Mouse (Mus musculus): Measurements from ENCODE around the gene Epha1. TPM values are rescaled to one million over a fixed set of nuclear protein-coding genes. Genes with fewer than 3 reads are reported as not detected.

The Epha1 gene
- polyA plus RNA-seq, 1 experiment from 2014 or later, result 1.4 TPM

GRCm38 (mm10) chr6:42354076-42355019 lies 18.7 kb downstream of the Epha1 start:
- no peaks in the 10 kb centered on the region for H3K9me3 ChIP-seq (ENCODE audit: control insufficient read depth, low read length)
- DNase-seq (ENCODE audit: low spot score) (no peak), ATAC-seq (replicated peaks; ENCODE audit: low FRiP score) (no peak)
- H3K4me1 ChIP-seq (replicated peaks; ENCODE audit: control insufficient read depth, insufficient read depth, low read length), result peaks cover 48% of the 10 kb centered on the region
- H3K27ac ChIP-seq (ENCODE audit: low read depth, low read length), result peak overlapping the region; percentile 66; the same call in 1 of the 2 replicates
- H3K4me2 ChIP-seq, result peak overlapping the region; percentile 90
- no peak overlapping the region; the same call in 1 of the 2 replicates for H3K4me3 ChIP-seq (ENCODE audit: low read depth, low read length)
- H3K9ac ChIP-seq (ENCODE audit: low read depth, low read length), result no peak overlapping the region
- H3K27me3 ChIP-seq (replicated peaks; ENCODE audit: control insufficient read depth, insufficient read depth, low read length), result no peaks in the 10 kb centered on the region
- 31% methylated on average over 11 of the region's 11 CpGs for WGBS
- H3K36me3 ChIP-seq (ENCODE audit: control insufficient read depth, insufficient read depth, low read length), result peaks cover 19% of the 10 kb centered on the region

DNA sequence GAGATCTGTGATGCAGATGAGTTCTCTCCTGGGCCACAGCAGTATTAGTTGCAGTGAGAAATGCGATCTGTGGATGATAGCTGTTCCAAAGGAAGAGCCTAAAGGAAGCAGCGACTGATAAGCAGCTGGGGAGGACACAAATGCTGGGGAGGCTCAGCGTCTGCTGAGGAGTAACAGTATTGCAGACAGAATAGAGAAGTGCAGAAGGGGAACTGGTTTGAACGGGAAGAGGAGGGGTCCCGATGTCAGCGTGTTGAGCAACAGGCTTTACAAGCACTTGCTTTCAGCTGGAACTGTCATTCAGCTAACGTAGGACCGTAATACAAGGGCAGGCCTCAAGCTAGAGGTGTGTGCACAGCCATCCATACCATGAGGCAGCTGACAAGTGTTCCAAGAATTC lies 19.9 kb downstream of the Epha1 start:
- Histone ChIP-seq H3K4me3 (ENCODE audit: low read depth, low read length) (peak overlapping the region; percentile 10; the same call in 1 of the 2 replicates), H3K4me1 (replicated peaks; ENCODE audit: control insufficient read depth, insufficient read depth, low read length) (peaks cover 48% of the 10 kb centered on the region), H3K36me3 (ENCODE audit: control insufficient read depth, insufficient read depth, low read length) (peaks cover 19% of the 10 kb centered on the region), H3K9ac (ENCODE audit: low read depth, low read length) (no peak overlapping the region), H3K4me2 (peak overlapping the region; percentile 90), H3K27me3 (replicated peaks; ENCODE audit: control insufficient read depth, insufficient read depth, low read length) (no peaks in the 10 kb centered on the region), H3K9me3 (ENCODE audit: control insufficient read depth, low read length) (no peaks in the 10 kb centered on the region), H3K27ac (ENCODE audit: low read depth, low read length) (peak overlapping the region; percentile 66)
- 27% methylated on average over 8 of the region's 8 CpGs for WGBS
- DNase-seq (ENCODE audit: low spot score) (no peak), ATAC-seq (replicated peaks; ENCODE audit: low FRiP score) (no peak)

- H3K4me2 ChIP-seq, result peak overlapping the region; percentile 90
- peak overlapping the region; percentile 22; the same call in 1 of the 2 replicates for H3K9ac ChIP-seq (ENCODE audit: low read depth, low read length)
- H3K36me3 ChIP-seq (ENCODE audit: control insufficient read depth, insufficient read depth, low read length), result peaks cover 14% of the 10 kb centered on the region
- ATAC-seq (replicated peaks; ENCODE audit: low FRiP score) (no peak), DNase-seq (ENCODE audit: low spot score) (no peak)
- WGBS, result 50% methylated on average over 1 of the region's 1 CpGs
- peak overlapping the region; percentile 80; the same call in 1 of the 2 replicates for H3K4me3 ChIP-seq (ENCODE audit: low read depth, low read length)
- H3K27me3 ChIP-seq (replicated peaks; ENCODE audit: control insufficient read depth, insufficient read depth, low read length), result no peaks in the 10 kb centered on the region
- peaks cover 45% of the 10 kb centered on the region for H3K4me1 ChIP-seq (replicated peaks; ENCODE audit: control insufficient read depth, insufficient read depth, low read length)
- H3K9me3 ChIP-seq (ENCODE audit: control insufficient read depth, low read length), result no peaks in the 10 kb centered on the region
- peak overlapping the region; percentile 66; the same call in 1 of the 2 replicates for H3K27ac ChIP-seq (ENCODE audit: low read depth, low read length)
Measured at GRCm38 (mm10) chr6:42352486-42352846, 20.6 kb downstream of the Epha1 start.

DNA sequence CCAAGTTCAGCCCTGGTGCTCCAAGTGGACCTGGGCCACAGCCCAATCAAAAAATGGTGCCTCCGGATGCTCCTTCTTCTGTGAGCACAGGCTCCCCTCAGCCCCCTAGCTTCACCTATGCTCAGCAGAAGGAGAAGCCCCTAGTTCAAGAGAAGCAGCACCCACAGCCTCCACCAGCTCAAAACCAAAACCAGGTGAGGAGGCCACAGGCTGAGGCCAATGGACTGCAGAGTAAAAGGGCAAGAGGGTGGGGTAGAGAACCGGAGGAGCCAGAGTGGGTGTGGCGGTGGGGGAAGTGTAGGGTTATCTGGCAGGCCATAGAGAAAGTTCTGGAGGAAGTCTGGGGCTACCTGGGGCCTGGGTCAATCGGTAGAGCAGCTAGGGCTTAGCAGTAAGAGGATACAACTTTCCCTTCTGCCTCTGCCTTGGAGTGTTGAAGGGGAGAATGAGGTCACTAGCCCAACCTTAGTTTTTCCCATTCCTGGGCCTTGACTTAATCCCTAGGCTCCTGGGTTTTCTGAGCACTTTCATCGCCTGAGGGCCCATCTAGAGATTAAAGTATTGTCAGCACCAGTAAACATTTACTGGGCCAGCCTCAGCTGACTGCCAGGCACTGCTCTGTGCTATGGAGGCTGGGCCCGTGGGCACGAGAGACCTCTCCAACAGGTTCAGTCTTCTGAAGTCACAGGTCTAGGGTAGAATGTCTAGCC lies 21.1 kb downstream of the Epha1 start:
- Histone ChIP-seq H3K4me2 (peak overlapping the region; percentile 90), H3K27ac (ENCODE audit: low read depth, low read length) (peak overlapping the region; percentile 66; the same call in 1 of the 2 replicates), H3K9me3 (ENCODE audit: control insufficient read depth, low read length) (no peaks in the 10 kb centered on the region), H3K9ac (ENCODE audit: low read depth, low read length) (peak overlapping the region; percentile 22; the same call in 1 of the 2 replicates), H3K4me3 (ENCODE audit: low read depth, low read length) (peak overlapping the region; percentile 80), H3K4me1 (replicated peaks; ENCODE audit: control insufficient read depth, insufficient read depth, low read length) (peaks cover 45% of the 10 kb centered on the region), H3K27me3 (replicated peaks; ENCODE audit: control insufficient read depth, insufficient read depth, low read length) (no peaks in the 10 kb centered on the region), H3K36me3 (ENCODE audit: control insufficient read depth, insufficient read depth, low read length) (peaks cover 12% of the 10 kb centered on the region)
- ATAC-seq (replicated peaks; ENCODE audit: low FRiP score) (no peak), DNase-seq (ENCODE audit: low spot score) (no peak)
- WGBS, result 44% methylated on average over 7 of the region's 7 CpGs

DNA sequence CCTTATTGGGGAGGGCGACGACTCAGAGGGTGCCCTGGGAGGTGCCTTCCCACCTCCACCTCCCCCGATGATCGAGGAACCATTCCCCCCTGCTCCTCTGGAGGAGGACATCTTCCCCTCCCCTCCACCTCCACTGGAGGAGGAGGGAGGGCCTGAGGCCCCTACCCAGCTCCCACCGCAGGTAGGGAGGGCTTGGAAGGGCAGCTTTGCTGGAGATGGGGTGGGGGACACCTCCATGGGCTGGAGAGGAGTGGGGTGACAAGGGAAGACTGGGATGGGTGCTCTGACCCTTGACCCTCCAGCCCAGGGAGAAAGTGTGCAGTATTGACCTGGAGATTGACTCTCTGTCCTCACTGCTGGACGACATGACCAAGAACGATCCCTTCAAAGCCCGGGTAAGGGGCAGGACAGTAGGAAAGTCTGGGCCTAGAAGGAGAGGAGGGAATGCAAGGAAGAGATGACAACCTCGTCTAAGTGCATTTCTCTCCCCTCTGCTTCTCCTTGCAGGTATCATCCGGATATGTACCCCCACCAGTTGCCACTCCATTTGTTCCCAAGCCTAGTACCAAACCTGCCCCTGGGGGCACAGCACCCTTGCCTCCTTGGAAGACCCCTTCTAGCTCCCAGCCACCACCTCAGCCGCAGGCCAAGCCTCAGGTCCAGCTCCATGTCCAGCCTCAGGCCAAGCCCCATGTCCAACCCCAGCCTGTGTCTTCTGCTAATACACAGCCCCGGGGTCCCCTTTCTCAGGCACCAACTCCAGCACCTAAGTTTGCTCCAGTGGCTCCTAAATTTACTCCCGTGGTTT lies 21.9 kb downstream of the Epha1 start:
- peaks cover 45% of the 10 kb centered on the region for H3K4me1 ChIP-seq (replicated peaks; ENCODE audit: control insufficient read depth, insufficient read depth, low read length)
- WGBS, result 30% methylated on average over 13 of the region's 13 CpGs
- H3K4me2 ChIP-seq, result peak overlapping the region; percentile 90
- no peaks in the 10 kb centered on the region for H3K27me3 ChIP-seq (replicated peaks; ENCODE audit: control insufficient read depth, insufficient read depth, low read length)
- peak overlapping the region; percentile 80 for H3K27ac ChIP-seq (ENCODE audit: low read depth, low read length)
- H3K36me3 ChIP-seq (ENCODE audit: control insufficient read depth, insufficient read depth, low read length), result peaks cover 4% of the 10 kb centered on the region; the same call in 1 of the 2 replicates
- H3K4me3 ChIP-seq (ENCODE audit: low read depth, low read length), result peak overlapping the region; percentile 80
- no peak for ATAC-seq (replicated peaks; ENCODE audit: low FRiP score)
- DNase-seq (ENCODE audit: low spot score), result no peak
- H3K9me3 ChIP-seq (ENCODE audit: control insufficient read depth, low read length), result no peaks in the 10 kb centered on the region
- H3K9ac ChIP-seq (ENCODE audit: low read depth, low read length), result peak overlapping the region; percentile 79

DNA sequence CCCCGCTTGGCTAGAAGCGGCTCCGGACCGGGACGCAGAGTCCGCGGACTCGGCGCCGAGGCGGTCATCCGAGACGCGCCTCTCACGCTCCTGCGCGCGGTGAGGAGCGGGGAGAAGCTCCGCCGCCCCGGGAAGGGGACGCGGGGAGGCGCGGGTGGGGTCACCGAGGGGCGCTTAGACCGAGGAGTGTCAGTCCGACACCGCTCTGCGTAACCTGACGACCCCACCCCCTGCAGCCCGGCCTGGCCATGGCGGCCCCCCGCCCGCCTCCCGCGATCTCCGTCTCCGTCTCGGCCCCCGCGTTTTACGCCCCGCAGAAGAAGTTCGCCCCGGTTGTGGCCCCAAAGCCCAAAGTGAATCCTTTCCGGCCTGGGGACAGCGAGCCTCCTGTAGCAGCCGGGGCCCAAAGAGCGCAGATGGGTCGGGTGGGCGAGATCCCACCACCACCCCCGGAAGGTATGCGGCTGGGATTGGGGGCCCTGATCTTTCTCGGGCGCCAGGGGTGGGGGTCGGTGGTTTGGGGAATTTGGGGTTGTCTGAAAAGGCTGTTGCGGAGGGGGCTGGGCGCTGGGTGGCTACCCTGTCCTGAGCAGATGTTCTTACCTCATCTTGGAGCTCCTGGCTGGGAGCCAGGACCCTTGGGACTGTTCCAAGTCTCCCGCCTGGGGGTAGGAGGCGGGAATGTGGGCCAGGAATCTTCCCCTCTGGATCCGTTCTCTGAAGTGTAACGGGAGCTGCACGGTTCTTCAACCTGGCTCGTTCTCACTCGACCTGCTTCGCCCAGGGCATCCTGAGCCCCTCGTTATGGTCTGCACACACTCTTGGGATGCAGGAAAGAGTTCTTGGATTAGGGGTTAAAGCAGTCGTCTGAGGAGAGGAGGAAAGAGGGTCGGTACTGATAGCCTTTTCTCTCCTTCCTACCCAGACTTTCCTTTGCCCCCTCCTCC lies 22.8 kb downstream of the Epha1 start:
- DNase-seq (ENCODE audit: low spot score) (peak; percentile 63), ATAC-seq (replicated peaks; ENCODE audit: low FRiP score) (peak; percentile 28)
- Histone ChIP-seq H3K27me3 (replicated peaks; ENCODE audit: control insufficient read depth, insufficient read depth, low read length) (no peaks in the 10 kb centered on the region), H3K9me3 (ENCODE audit: control insufficient read depth, low read length) (no peaks in the 10 kb centered on the region), H3K36me3 (ENCODE audit: control insufficient read depth, insufficient read depth, low read length) (no peaks in the 10 kb centered on the region), H3K4me1 (replicated peaks; ENCODE audit: control insufficient read depth, insufficient read depth, low read length) (peaks cover 45% of the 10 kb centered on the region), H3K9ac (ENCODE audit: low read depth, low read length) (peak overlapping the region; percentile 79), H3K27ac (ENCODE audit: low read depth, low read length) (peak overlapping the region; percentile 80), H3K4me2 (peak overlapping the region; percentile 90), H3K4me3 (ENCODE audit: low read depth, low read length) (peak overlapping the region; percentile 80)
- 1% methylated on average over 54 of the region's 72 CpGs for WGBS

DNA sequence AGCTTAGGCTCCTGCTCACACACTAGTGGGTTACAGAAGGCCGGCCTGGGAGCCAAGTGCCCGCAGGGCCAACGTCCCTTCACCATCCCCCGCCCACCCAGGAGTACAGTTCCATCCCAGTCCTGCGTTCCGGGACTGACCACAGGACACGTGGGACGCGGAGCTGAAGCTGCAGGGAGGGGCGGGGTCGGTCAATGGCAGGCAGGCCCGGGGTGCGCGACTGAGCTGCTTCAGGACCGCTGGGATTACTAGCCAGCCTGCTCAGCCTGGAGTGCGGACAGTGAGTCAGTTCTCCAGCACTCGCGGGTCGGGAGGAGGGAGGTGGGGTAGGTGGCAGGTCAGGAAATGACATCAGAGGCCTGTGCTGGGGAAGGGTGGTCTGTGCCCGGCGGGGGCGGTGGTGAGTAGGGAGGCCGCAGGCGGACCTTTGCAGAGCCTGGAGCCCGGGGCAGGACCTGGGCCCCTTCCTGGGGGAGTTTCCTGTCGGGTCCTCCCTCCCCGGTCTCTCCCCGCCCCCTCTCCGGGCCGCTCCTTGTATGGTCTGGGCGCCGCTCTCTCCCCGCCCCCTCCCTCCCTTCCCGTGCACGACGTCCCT lies 23.5 kb downstream of the Epha1 start, which contains the start of gene Zyx:
Gene Zyx (plus strand): TSS at position 205 of the 595 bp plus-strand sequence.
- under 1% methylated on average over 36 of the region's 36 CpGs for WGBS
- Histone ChIP-seq H3K4me3 (ENCODE audit: low read depth, low read length) (peak within 1 kb of the TSS; percentile 80), H3K4me1 (replicated peaks; ENCODE audit: control insufficient read depth, insufficient read depth, low read length) (peaks cover 38% of the 10 kb centered on the region), H3K9ac (ENCODE audit: low read depth, low read length) (peak within 1 kb of the TSS; percentile 79), H3K27me3 (replicated peaks; ENCODE audit: control insufficient read depth, insufficient read depth, low read length) (no peaks in the 10 kb centered on the region), H3K27ac (ENCODE audit: low read depth, low read length) (peak within 1 kb of the TSS; percentile 80), H3K36me3 (ENCODE audit: control insufficient read depth, insufficient read depth, low read length) (no peaks in the 10 kb centered on the region), H3K9me3 (ENCODE audit: control insufficient read depth, low read length) (no peaks in the 10 kb centered on the region), H3K4me2 (peak within 1 kb of the TSS; percentile 90)
- peak; percentile 90 for ATAC-seq (replicated peaks; ENCODE audit: low FRiP score)
- peak; percentile 97 for DNase-seq (ENCODE audit: low spot score)

All from liver, embryonic 11.5 days (tissue).